Mouse (Mus musculus) kidney, adult 2 months (tissue): Measurements from ENCODE around the gene Sag.

Experiments
- CTCF ChIP-seq: fragments of 200-500 bp; conservative IDR thresholded peaks from 2 replicates; pipeline ENCODE4 v1.5.1; 2011; ENCODE audit warnings: low read depth, mild to moderate bottlenecking, control low read depth, low read length, moderate library complexity, mixed read lengths; ENCODE audit not compliant: insufficient read depth, insufficient read length
- POLR2A ChIP-seq: fragments of 200-500 bp; IDR thresholded peaks from one replicate; pipeline ENCODE4 v1.6.1; 2011; ENCODE audit warnings: low read depth, low read length, control low read depth

- TF ChIP-seq POLR2A = no peak
- TF ChIP-seq CTCF = no peak
Observed at GRCm38 (mm10) chr1:87773336-87773735, 30.1 kb upstream of the Sag start.
